Mouse (Mus musculus): ENCODE data around the gene Gm10320.

The Gm10320 gene

GRCm38 (mm10) chr13:98503601-98504000 lies 11.8 kb upstream of the Gm10320 start:
- no peak for DNase-seq (ENCODE audit: low spot score in 2 of 2)

- DNase-seq (ENCODE audit: low spot score in 2 of 2) = no peak
These were observed 11.1 kb upstream of the Gm10320 start for GRCm38 (mm10) chr13:98502813-98503341.

- DNase-seq (ENCODE audit: low spot score in 2 of 2) = no peak
These were observed 10.5 kb upstream of the Gm10320 start for GRCm38 (mm10) chr13:98502236-98502812.

GRCm38 (mm10) chr13:98501321-98501720 lies 9.5 kb upstream of the Gm10320 start:
- no peak for DNase-seq (ENCODE audit: low spot score in 2 of 2)

DNA sequence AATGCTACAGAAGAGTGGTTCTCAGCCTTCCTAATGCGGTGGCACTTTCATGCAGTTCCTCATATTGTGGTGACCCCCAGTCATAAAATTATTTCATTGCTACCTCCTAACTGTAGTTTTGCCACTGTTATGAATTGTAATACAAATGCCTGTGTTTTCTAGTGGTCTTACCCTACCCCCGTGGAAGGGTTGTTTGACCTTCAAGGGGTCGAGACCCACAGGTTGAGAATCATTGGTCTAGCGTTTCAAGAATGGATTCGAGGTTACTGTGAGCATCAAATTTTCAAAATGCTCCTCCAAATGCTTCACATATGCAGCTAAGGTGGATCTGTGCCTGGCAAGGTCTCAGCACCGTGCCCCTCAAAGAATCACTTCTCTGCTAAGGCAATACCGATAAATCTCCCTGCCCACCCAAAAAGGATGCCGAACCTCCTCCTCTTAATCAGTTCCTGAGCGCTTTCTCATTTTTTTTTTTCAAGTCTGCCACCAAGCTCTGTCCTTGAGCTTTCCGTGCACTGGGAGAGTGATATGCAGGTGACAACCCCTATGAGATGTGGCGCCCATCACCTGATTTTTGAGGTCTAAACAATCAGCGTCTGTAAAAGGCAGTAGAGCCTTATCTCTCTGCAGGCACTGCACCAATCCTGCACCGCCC lies 8.8 kb upstream of the Gm10320 start:
- DNase-seq (ENCODE audit: low spot score in 2 of 2) = no peak

GRCm38 (mm10) chr13:98498561-98498960 lies 6.8 kb upstream of the Gm10320 start:
- no peak for DNase-seq (ENCODE audit: low spot score in 2 of 2)

DNA sequence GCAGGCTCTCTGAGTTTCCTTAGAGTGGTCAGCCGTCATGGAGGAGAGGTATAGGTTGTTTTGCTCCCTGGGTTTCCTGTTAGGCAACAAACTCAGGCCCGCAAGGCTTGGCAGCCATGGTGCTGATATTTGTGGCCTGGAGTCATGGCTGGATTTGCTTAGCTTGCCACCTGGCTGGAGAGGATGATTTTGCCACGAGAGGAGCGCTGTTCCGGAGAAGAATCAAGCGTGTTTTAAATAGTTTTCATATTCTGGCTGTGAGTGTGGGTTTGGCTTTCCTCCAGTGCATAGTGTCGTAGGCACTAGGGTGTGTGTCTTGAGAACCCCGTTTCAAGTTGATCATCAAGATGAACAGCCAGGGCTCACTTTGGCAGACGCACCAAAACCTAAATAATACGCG lies 6.3 kb upstream of the Gm10320 start:
- DNase-seq (ENCODE audit: low spot score in 2 of 2) = no peak

DNA sequence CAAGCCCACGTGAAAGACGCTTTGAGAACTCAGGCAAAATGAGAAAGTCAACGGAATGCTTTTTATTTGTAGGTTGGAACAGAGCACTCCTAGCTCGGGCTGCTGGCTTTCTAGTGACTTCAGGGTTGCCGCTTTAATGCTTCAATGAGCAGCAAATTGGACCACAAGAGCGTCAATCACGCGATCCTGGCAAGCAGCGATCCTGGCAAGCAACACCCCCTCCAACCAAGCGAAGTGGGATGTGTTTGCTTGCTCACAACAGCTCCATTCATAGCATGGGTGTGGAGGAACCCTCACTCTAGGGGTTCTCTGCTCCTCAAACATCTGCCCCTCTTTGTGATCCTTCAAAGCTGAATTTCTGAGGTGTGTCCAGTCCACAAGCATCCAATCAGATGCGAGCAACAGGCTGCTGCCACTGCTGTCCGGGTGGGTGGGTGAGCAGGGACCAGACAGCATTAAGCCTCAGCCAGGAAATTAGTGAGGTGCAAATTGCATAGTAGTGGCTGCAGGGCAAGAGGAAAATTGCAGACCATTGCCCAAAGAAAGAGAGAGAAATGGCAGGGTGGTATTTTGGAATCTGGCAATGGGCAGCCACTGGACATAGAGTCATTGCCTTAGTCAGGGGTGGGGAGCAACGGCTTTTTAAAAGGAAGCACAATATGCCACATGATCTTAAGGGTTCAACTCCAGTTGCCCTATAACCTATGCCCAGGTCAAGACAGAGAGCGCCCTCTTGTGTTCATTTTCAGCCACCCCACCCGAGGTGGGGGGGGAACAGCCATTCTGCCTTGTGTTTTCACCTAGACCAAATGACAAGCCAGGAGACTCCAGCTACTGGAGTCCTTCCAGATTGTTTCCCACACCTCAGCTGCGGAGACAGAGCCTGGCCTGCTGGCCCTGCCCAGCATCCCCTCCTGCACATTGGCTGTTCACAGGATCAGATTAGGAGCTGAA lies 5.4 kb upstream of the Gm10320 start:
- no peak for DNase-seq (ENCODE audit: low spot score in 2 of 2)

- no peak for DNase-seq (ENCODE audit: low spot score in 2 of 2)
These were observed 2.8 kb upstream of the Gm10320 start for GRCm38 (mm10) chr13:98494492-98495064.

DNA sequence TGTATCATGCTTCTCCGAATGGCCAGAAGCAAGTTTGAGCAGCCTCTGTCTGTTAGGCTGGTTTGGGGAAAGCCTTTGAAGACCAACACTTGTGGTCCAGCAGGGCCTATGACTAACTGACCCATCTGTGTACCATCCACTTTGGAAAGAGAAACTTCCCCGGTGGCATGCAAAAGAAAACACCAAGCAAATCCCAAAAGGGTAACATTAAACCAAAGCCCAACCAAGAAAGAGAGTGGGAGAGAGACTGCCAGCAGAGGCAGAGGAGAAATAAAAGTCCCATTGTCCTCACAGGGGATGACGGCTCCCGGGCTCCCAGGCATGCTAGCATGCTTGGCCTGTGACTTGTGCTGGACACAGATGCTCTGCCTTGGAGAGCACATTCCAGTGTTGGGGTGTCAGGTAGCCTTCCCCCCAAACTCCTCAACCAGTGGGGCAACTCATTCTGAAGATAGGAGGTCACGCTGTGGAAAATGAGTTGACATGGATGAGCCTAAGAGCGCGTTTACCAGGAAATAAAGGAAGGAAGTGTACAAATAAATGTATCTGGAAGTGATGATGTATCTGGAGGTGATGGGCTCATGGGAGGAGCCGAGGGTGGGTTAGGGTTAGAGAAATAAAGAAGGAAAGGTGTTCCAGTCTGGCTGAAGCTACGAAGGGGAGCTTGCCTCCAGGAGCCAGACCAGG lies 911 bp upstream of the Gm10320 start:
- no peak for DNase-seq (ENCODE audit: low spot score in 2 of 2)

- DNase-seq (ENCODE audit: low spot score in 2 of 2) = no peak
These were observed 5.1 kb downstream of the Gm10320 start for GRCm38 (mm10) chr13:98486726-98487125.

DNA sequence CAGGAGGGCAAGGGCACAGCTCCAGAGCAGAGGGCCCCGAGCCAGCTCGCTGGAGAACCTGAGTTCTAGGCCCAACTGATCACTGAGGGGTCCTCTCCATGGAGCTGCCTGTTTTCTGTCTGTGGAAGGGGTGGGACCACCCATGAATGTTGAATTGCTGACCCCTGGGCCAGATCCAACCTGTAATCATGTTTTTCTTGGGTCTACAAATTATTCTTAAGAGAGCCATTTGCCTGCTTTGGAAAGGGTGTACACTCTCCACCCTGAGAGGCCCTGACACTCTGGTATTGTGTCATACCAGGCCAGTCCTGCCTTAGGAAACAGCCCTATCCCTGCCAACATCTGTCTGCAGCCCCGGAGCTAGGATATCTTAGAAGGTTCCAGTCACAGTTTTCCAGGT lies 5.6 kb downstream of the Gm10320 start:
- no peak for DNase-seq (ENCODE audit: low spot score in 2 of 2)

GRCm38 (mm10) chr13:98485440-98485839 lies 6.4 kb downstream of the Gm10320 start:
- no peak for DNase-seq (ENCODE audit: low spot score in 2 of 2)

- DNase-seq (ENCODE audit: low spot score in 2 of 2) = no peak
These were observed 13.8 kb downstream of the Gm10320 start for GRCm38 (mm10) chr13:98477991-98478390.

GRCm38 (mm10) chr13:98476839-98477495 lies 14.8 kb downstream of the Gm10320 start:
- DNase-seq (ENCODE audit: low spot score in 2 of 2) = no peak

- no peak for DNase-seq (ENCODE audit: low spot score in 2 of 2)
These were observed 15.5 kb downstream of the Gm10320 start for GRCm38 (mm10) chr13:98476175-98476838.

GRCm38 (mm10) chr13:98475681-98476080 lies 16.1 kb downstream of the Gm10320 start:
- no peak for DNase-seq (ENCODE audit: low spot score in 2 of 2)

DNA sequence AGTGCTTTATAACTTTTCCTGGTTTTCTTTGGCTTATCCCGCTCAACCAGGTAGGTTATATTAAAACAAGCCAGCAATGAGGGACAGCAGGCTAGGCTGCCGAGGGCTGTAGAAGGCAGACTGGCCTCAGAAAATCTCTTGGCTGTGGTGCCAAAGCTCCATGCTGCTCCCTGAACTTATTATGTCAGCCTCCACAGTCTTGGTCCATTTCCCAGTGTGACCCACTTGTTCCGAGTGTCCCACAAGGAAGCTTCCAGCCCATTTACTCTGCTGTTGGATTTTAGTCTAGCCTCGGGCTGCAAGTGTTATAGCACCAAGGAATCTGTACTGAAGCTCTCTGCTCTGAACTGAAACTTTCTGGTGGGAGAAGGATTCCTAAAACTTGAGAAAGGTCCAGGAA lies 18.8 kb downstream of the Gm10320 start:
- no peak for DNase-seq (ENCODE audit: low spot score in 2 of 2)

GRCm38 (mm10) chr13:98471756-98472155 lies 20.0 kb downstream of the Gm10320 start:
- DNase-seq (ENCODE audit: low spot score in 2 of 2) = no peak

DNA sequence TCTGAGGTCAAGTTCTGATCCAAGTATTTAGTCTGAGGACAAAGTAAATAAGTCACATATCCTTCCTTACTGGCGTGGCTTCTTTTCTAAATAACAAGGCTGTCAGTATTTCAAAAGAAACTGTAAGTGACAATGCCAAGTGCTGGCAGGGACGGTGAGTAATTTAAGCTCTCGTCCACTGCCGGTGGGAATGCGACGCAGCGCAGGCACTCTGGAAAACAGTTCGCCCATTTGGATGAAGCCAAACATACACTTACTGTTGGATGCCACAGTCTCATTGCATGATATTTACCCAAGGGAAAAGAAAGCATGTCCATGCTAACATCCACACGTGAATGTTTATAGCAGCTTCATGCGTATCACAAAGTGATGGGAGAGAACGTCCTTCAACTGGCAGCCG lies 21.5 kb downstream of the Gm10320 start:
- no peak for DNase-seq (ENCODE audit: low spot score in 2 of 2)

All from natural killer cell, adult 2 months (primary cell).